Mouse (Mus musculus): ENCODE data around the gene Gm20696. TPM values are rescaled to one million over a fixed set of nuclear protein-coding genes. Genes with fewer than 3 reads are reported as not detected.

The Gm20696 gene
- polyA plus RNA-seq, 1 experiment from 2014 or later = 2.5 TPM

GRCm38 (mm10) chr6:99658586-99658985, 8.0 kb downstream of the Gm20696 start:
- no peaks in the 10 kb centered on the region for H3K9me3 ChIP-seq (replicated peaks; ENCODE audit: control insufficient read depth, low read length)
- no peak overlapping the region for H3K9ac ChIP-seq (replicated peaks; ENCODE audit: low read length)
- H3K4me3 ChIP-seq (ENCODE audit: low read depth, low read length) = no peak overlapping the region
- no peaks in the 10 kb centered on the region for H3K4me1 ChIP-seq (ENCODE audit: control insufficient read depth, insufficient read depth, low read length)
- H3K36me3 ChIP-seq (replicated peaks; ENCODE audit: control insufficient read depth, insufficient read depth, low read depth, low read length) = no peaks in the 10 kb centered on the region
- WGBS = 86% methylated on average over 10 of the region's 10 CpGs
- no peak for DNase-seq (ENCODE audit: low spot score)
- H3K27me3 ChIP-seq (ENCODE audit: control insufficient read depth, insufficient read depth, low read length) = no peaks in the 10 kb centered on the region
- ATAC-seq (replicated peaks; ENCODE audit: insufficient number of reproducible peaks, low FRiP score, low TSS enrichment, low read depth) = no peak
- H3K27ac ChIP-seq (replicated peaks; ENCODE audit: low read depth, low read length) = no peak overlapping the region
- H3K4me2 ChIP-seq (ENCODE audit: low read depth, low read length) = no peak overlapping the region

- no peak for DNase-seq (ENCODE audit: low spot score)
- H3K27ac ChIP-seq (replicated peaks; ENCODE audit: low read depth, low read length) = no peak overlapping the region
- H3K4me2 ChIP-seq (ENCODE audit: low read depth, low read length) = no peak overlapping the region
- no peak overlapping the region for H3K9ac ChIP-seq (replicated peaks; ENCODE audit: low read length)
- H3K9me3 ChIP-seq (replicated peaks; ENCODE audit: control insufficient read depth, low read length) = no peaks in the 10 kb centered on the region
- no peak overlapping the region for H3K4me3 ChIP-seq (ENCODE audit: low read depth, low read length)
- H3K4me1 ChIP-seq (ENCODE audit: control insufficient read depth, insufficient read depth, low read length) = no peaks in the 10 kb centered on the region
- no peaks in the 10 kb centered on the region for H3K36me3 ChIP-seq (replicated peaks; ENCODE audit: control insufficient read depth, insufficient read depth, low read depth, low read length)
- no peak for ATAC-seq (replicated peaks; ENCODE audit: insufficient number of reproducible peaks, low FRiP score, low TSS enrichment, low read depth)
- no peaks in the 10 kb centered on the region for H3K27me3 ChIP-seq (ENCODE audit: control insufficient read depth, insufficient read depth, low read length)
- 83% methylated on average over 2 of the region's 2 CpGs for WGBS
These were observed 10.5 kb downstream of the Gm20696 start for GRCm38 (mm10) chr6:99656088-99656487.

GRCm38 (mm10) chr6:99655488-99655887, 11.1 kb downstream of the Gm20696 start:
- ATAC-seq (replicated peaks; ENCODE audit: insufficient number of reproducible peaks, low FRiP score, low TSS enrichment, low read depth) = no peak
- H3K36me3 ChIP-seq (replicated peaks; ENCODE audit: control insufficient read depth, insufficient read depth, low read depth, low read length) = no peaks in the 10 kb centered on the region
- H3K9ac ChIP-seq (replicated peaks; ENCODE audit: low read length) = no peak overlapping the region
- H3K9me3 ChIP-seq (replicated peaks; ENCODE audit: control insufficient read depth, low read length) = no peaks in the 10 kb centered on the region
- H3K27ac ChIP-seq (replicated peaks; ENCODE audit: low read depth, low read length) = no peak overlapping the region
- no peak overlapping the region for H3K4me2 ChIP-seq (ENCODE audit: low read depth, low read length)
- H3K4me3 ChIP-seq (ENCODE audit: low read depth, low read length) = no peak overlapping the region
- no peak for DNase-seq (ENCODE audit: low spot score)
- WGBS = 53% methylated on average over 7 of the region's 7 CpGs
- H3K27me3 ChIP-seq (ENCODE audit: control insufficient read depth, insufficient read depth, low read length) = no peaks in the 10 kb centered on the region
- H3K4me1 ChIP-seq (ENCODE audit: control insufficient read depth, insufficient read depth, low read length) = no peaks in the 10 kb centered on the region

GRCm38 (mm10) chr6:99654343-99654742, 12.3 kb downstream of the Gm20696 start:
- no peak overlapping the region for H3K9ac ChIP-seq (replicated peaks; ENCODE audit: low read length)
- no peak overlapping the region for H3K4me3 ChIP-seq (ENCODE audit: low read depth, low read length)
- H3K27me3 ChIP-seq (ENCODE audit: control insufficient read depth, insufficient read depth, low read length) = no peaks in the 10 kb centered on the region
- H3K4me1 ChIP-seq (ENCODE audit: control insufficient read depth, insufficient read depth, low read length) = no peaks in the 10 kb centered on the region
- H3K36me3 ChIP-seq (replicated peaks; ENCODE audit: control insufficient read depth, insufficient read depth, low read depth, low read length) = no peaks in the 10 kb centered on the region
- H3K27ac ChIP-seq (replicated peaks; ENCODE audit: low read depth, low read length) = no peak overlapping the region
- WGBS = 45% methylated on average over 5 of the region's 5 CpGs
- DNase-seq (ENCODE audit: low spot score) (no peak), ATAC-seq (replicated peaks; ENCODE audit: insufficient number of reproducible peaks, low FRiP score, low TSS enrichment, low read depth) (no peak)
- no peak overlapping the region for H3K4me2 ChIP-seq (ENCODE audit: low read depth, low read length)
- no peaks in the 10 kb centered on the region for H3K9me3 ChIP-seq (replicated peaks; ENCODE audit: control insufficient read depth, low read length)

GRCm38 (mm10) chr6:99652341-99652740, 14.3 kb downstream of the Gm20696 start:
- Histone ChIP-seq H3K9ac (replicated peaks; ENCODE audit: low read length) (no peak overlapping the region), H3K4me2 (ENCODE audit: low read depth, low read length) (no peak overlapping the region), H3K4me1 (ENCODE audit: control insufficient read depth, insufficient read depth, low read length) (no peaks in the 10 kb centered on the region), H3K9me3 (replicated peaks; ENCODE audit: control insufficient read depth, low read length) (no peaks in the 10 kb centered on the region), H3K27me3 (ENCODE audit: control insufficient read depth, insufficient read depth, low read length) (no peaks in the 10 kb centered on the region), H3K4me3 (ENCODE audit: low read depth, low read length) (no peak overlapping the region), H3K27ac (replicated peaks; ENCODE audit: low read depth, low read length) (no peak overlapping the region), H3K36me3 (replicated peaks; ENCODE audit: control insufficient read depth, insufficient read depth, low read depth, low read length) (no peaks in the 10 kb centered on the region)
- WGBS = 84% methylated on average over 2 of the region's 2 CpGs
- ATAC-seq (replicated peaks; ENCODE audit: insufficient number of reproducible peaks, low FRiP score, low TSS enrichment, low read depth) (no peak), DNase-seq (ENCODE audit: low spot score) (peak; percentile 46)

GRCm38 (mm10) chr6:99649307-99649706, 17.3 kb downstream of the Gm20696 start:
- no peaks in the 10 kb centered on the region for H3K27me3 ChIP-seq (ENCODE audit: control insufficient read depth, insufficient read depth, low read length)
- no peak overlapping the region for H3K4me3 ChIP-seq (ENCODE audit: low read depth, low read length)
- 49% methylated on average over 2 of the region's 2 CpGs for whole genome bisulfite sequencing
- no peaks in the 10 kb centered on the region for H3K9me3 ChIP-seq (replicated peaks; ENCODE audit: control insufficient read depth, low read length)
- no peak overlapping the region for H3K4me2 ChIP-seq (ENCODE audit: low read depth, low read length)
- DNase-seq (ENCODE audit: low spot score) (no peak), ATAC-seq (replicated peaks; ENCODE audit: insufficient number of reproducible peaks, low FRiP score, low TSS enrichment, low read depth) (no peak)
- H3K36me3 ChIP-seq (replicated peaks; ENCODE audit: control insufficient read depth, insufficient read depth, low read depth, low read length) = no peaks in the 10 kb centered on the region
- no peak overlapping the region for H3K9ac ChIP-seq (replicated peaks; ENCODE audit: low read length)
- H3K4me1 ChIP-seq (ENCODE audit: control insufficient read depth, insufficient read depth, low read length) = no peaks in the 10 kb centered on the region
- H3K27ac ChIP-seq (replicated peaks; ENCODE audit: low read depth, low read length) = no peak overlapping the region

GRCm38 (mm10) chr6:99646344-99646743, 20.3 kb downstream of the Gm20696 start:
- no peaks in the 10 kb centered on the region for H3K27me3 ChIP-seq (ENCODE audit: control insufficient read depth, insufficient read depth, low read length)
- no peaks in the 10 kb centered on the region for H3K4me1 ChIP-seq (ENCODE audit: control insufficient read depth, insufficient read depth, low read length)
- H3K4me3 ChIP-seq (ENCODE audit: low read depth, low read length) = no peak overlapping the region
- no peak overlapping the region for H3K27ac ChIP-seq (replicated peaks; ENCODE audit: low read depth, low read length)
- 57% methylated on average over 10 of the region's 10 CpGs for WGBS
- H3K4me2 ChIP-seq (ENCODE audit: low read depth, low read length) = no peak overlapping the region
- no peak for ATAC-seq (replicated peaks; ENCODE audit: insufficient number of reproducible peaks, low FRiP score, low TSS enrichment, low read depth)
- DNase-seq (ENCODE audit: low spot score) = no peak
- no peaks in the 10 kb centered on the region for H3K9me3 ChIP-seq (replicated peaks; ENCODE audit: control insufficient read depth, low read length)
- no peaks in the 10 kb centered on the region for H3K36me3 ChIP-seq (replicated peaks; ENCODE audit: control insufficient read depth, insufficient read depth, low read depth, low read length)
- no peak overlapping the region for H3K9ac ChIP-seq (replicated peaks; ENCODE audit: low read length)

- no peak for DNase-seq (ENCODE audit: low spot score)
- Histone ChIP-seq H3K4me2 (ENCODE audit: low read depth, low read length) (no peak overlapping the region), H3K36me3 (replicated peaks; ENCODE audit: control insufficient read depth, insufficient read depth, low read depth, low read length) (no peaks in the 10 kb centered on the region), H3K4me3 (ENCODE audit: low read depth, low read length) (no peak overlapping the region), H3K4me1 (ENCODE audit: control insufficient read depth, insufficient read depth, low read length) (no peaks in the 10 kb centered on the region), H3K9ac (replicated peaks; ENCODE audit: low read length) (no peak overlapping the region), H3K27me3 (ENCODE audit: control insufficient read depth, insufficient read depth, low read length) (no peaks in the 10 kb centered on the region), H3K9me3 (replicated peaks; ENCODE audit: control insufficient read depth, low read length) (no peaks in the 10 kb centered on the region), H3K27ac (replicated peaks; ENCODE audit: low read depth, low read length) (no peak overlapping the region)
- ATAC-seq (replicated peaks; ENCODE audit: insufficient number of reproducible peaks, low FRiP score, low TSS enrichment, low read depth) = no peak
- WGBS = 80% methylated on average over 5 of the region's 5 CpGs
These were observed 21.7 kb downstream of the Gm20696 start for GRCm38 (mm10) chr6:99644876-99645275.

Measured in embryonic facial prominence, embryonic 11.5 days (tissue).